Mouse (Mus musculus) hindbrain, embryonic 10.5 days (tissue): ENCODE measurements around the gene Pdia3. TPM values are rescaled to one million over a fixed set of nuclear protein-coding genes. Genes with fewer than 3 reads are reported as not detected.
"Not testable (repeated sequence)": the region's sequence is repeated elsewhere in the genome, so short reads cannot be mapped to it uniquely, and the experiment has no call there.

Experiments used
- DNase-seq: peaks from one replicate; pipeline ENCODE4 v3.0.0-alpha.2; 2017; ENCODE audit warnings: low spot score
- H3K27ac ChIP-seq: fragments of 300-500 bp; sonication (generic); 2 replicates; pipeline ENCODE4 v1.5.1; 2016; ENCODE audit warnings: mild to moderate bottlenecking, moderate library complexity
- H3K27me3 ChIP-seq: fragments of 300-500 bp; sonication (generic); 2 replicates; pipeline ENCODE4 v1.6.1; 2016; ENCODE audit warnings: mild to moderate bottlenecking; ENCODE audit not compliant: poor library complexity, insufficient read depth, severe bottlenecking
- H3K36me3 ChIP-seq: fragments of 300-500 bp; sonication (generic); 2 replicates; pipeline ENCODE4 v1.6.1; 2016; ENCODE audit warnings: mild to moderate bottlenecking, moderate library complexity
- H3K4me1 ChIP-seq: fragments of 300-500 bp; sonication (generic); replicated peaks from 2 replicates; pipeline ENCODE4 v1.6.1; 2016; ENCODE audit warnings: mild to moderate bottlenecking
- H3K4me3 ChIP-seq: fragments of 300-500 bp; sonication (generic); 2 replicates; pipeline ENCODE4 v1.5.1; 2016; ENCODE audit warnings: mild to moderate bottlenecking, moderate library complexity
- H3K9me3 ChIP-seq: fragments of 300-500 bp; sonication (generic); 2 replicates; pipeline ENCODE4 v1.6.1; 2016; ENCODE audit warnings: mild to moderate bottlenecking, moderate library complexity
- WGBS: fragments of 180-500 bp; shearing (Covaris S2); methylation state at CpG from one replicate; pipeline ENCODE4 v1.1.7; 2016; 5-methylcytosine and 5-hydroxymethylcytosine counted together
- polyA plus RNA-seq: library from polyadenylated mRNA; unstranded; fragments of >200 nt; fragmentation: Nextera tagmentation; extraction: Ambion mirVana; gene quantifications from 2 replicates; pipeline ENCODE4 v1.2.1, GENCODE M21; 2016

The Pdia3 gene
- polyA plus RNA-seq, 1 experiment from 2014 or later = 498 TPM

DNA sequence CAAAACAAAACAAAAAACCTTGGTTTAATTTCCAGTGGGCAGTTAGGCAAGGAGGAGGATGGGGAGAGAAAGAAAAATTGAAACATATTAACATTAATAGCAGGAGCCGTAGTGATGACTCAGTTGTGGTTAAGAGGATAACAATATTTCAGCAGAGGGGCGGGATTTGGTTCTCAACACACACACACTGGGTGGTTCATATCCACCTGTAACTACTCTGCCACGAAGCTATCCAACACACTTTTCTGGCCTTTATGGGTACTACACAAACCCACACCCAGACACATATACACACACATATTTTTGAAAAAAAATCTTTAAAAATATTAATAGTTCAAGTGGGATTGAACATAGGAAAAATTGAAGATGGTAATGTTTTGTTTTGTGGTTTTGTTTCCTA lies 33.4 kb downstream of the Pdia3 start:
- WGBS = 86% methylated on average over 3 of the region's 3 CpGs

DNA sequence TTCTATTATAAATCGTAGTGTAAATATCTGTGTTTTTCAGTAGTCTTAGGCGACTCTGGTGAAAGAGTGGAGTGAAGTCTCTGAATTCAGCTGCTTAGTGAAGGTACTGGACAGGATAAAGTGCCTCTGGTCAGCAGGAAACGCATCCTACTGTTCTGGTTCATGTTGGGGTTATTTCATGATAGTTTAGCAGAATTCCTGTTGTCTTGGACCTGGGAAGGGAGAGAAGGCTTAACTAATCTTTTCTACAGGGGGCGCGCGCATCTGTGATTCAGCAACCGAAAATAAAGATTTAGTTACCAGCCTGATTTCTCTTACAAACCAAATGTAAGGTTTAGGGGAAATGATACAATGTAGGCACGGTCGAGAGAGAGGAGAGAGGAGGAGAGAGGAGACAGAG lies 34.6 kb downstream of the Pdia3 start:
- DNase-seq = no peak
- H3K27ac ChIP-seq = peak overlapping the region; percentile 97
- WGBS = 15% methylated on average over 9 of the region's 9 CpGs

More for the DNA sequence above, 33.4 kb downstream of the Pdia3 start:
- H3K4me3 ChIP-seq = no peak overlapping the region
- DNase-seq = no peak
- peaks cover 15% of the 10 kb centered on the region for H3K27me3 ChIP-seq
- no peak overlapping the region for H3K27ac ChIP-seq
- peaks cover 42% of the 10 kb centered on the region for H3K4me1 ChIP-seq
- no peaks in the 10 kb centered on the region for H3K9me3 ChIP-seq
- peaks cover 10% of the 10 kb centered on the region for H3K36me3 ChIP-seq

DNA sequence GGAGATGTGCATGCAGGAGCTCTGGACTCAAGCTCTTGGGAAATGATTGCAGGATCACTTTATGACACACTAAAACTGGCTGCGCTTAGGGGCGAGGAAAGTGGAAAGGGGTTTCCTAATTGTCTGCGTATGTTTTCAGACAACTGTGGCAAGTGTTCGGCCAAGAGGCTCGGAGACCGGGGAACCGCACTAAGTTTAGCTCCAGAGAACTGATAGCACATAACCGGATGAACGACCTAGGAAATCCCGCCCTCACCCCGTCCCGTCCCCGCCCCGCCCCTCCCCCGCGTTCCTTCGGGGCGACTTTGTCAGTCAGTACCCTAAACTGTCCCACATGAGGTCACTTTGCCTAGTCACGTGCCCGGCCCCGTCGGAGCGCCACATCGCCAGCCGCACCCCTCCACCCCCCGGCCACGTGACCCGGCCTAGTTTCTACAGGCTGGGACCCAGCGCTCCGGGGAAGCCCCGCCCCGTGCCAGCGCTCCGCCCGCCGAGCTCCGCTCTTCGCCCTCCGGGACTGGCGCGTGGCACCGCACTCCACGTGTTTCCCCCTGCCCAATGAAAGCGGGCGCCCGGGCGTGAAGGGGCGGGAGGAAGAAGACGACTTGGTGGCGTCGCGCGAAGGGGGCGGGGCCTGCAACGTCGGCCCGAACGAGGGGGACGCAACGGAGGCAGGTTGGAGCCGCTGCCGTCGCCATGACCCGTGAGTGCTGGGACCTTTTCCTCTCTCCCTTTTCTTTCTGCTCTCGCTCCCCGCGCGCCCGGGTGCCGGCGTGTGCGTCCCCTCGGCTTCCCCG lies 35.4 kb downstream of the Pdia3 start, which contains the start of gene Serf2:
Gene Serf2, plus strand, starts transcription at position 457 of the 797 bp plus-strand sequence.
- Histone ChIP-seq H3K27me3 (no peaks in the 10 kb centered on the region), H3K4me3 (peak within 1 kb of the TSS; percentile 99), H3K36me3 (peaks cover 29% of the 10 kb centered on the region), H3K27ac (peak within 1 kb of the TSS; percentile 97), H3K4me1 (peaks cover 35% of the 10 kb centered on the region), H3K9me3 (no peaks in the 10 kb centered on the region)
- DNase-seq = peak; percentile 100
- WGBS = under 1% methylated on average over 74 of the region's 74 CpGs

More for the DNA sequence above, 34.6 kb downstream of the Pdia3 start:
- Histone ChIP-seq H3K4me1 (peaks cover 38% of the 10 kb centered on the region), H3K9me3 (no peaks in the 10 kb centered on the region), H3K36me3 (peaks cover 21% of the 10 kb centered on the region), H3K4me3 (peak overlapping the region; percentile 99), H3K27me3 (peaks cover 3% of the 10 kb centered on the region)

DNA sequence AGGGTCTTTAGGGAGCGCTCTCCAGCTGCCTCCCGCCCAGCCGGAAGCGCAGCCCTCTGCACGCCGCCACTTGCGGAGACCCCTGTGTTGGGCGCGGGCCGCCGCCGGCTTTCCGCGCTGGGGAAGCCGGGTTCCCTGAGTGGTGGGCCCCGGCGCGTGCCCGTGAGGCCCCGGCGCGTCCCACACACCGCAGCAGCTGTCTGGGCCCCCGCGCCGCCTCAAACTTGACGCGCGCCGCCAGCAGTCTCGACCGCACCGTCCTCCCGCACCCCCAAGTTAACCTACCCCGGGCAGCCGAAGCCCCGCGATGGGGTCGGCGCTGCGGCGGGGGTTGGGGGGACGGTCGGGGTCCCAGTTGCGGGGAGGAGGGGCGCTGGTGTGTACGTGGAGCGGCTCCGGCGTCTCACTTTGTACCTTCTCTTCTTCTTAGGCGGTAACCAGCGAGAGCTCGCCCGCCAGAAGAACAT lies 36.0 kb downstream of the Pdia3 start:
- Histone ChIP-seq H3K4me3 (peak overlapping the region; percentile 99), H3K36me3 (peaks cover 36% of the 10 kb centered on the region), H3K4me1 (peaks cover 35% of the 10 kb centered on the region), H3K9me3 (no peaks in the 10 kb centered on the region), H3K27ac (peak overlapping the region; percentile 97), H3K27me3 (no peaks in the 10 kb centered on the region)
- WGBS = under 1% methylated on average over 54 of the region's 54 CpGs
- DNase-seq = peak; percentile 50

- Histone ChIP-seq H3K9me3 (no peaks in the 10 kb centered on the region), H3K27me3 (no peaks in the 10 kb centered on the region), H3K36me3 (peaks cover 40% of the 10 kb centered on the region), H3K4me3 (peak overlapping the region; percentile 99), H3K4me1 (peaks cover 35% of the 10 kb centered on the region), H3K27ac (peak overlapping the region; percentile 97)
- 4% methylated on average over 7 of the region's 7 CpGs for WGBS
- DNase-seq = peak; percentile 20
Measured at GRCm38 (mm10) chr2:121450093-121450492, 36.5 kb downstream of the Pdia3 start.

GRCm38 (mm10) chr2:121452361-121452760 lies 38.8 kb downstream of the Pdia3 start:
- 85% methylated on average over 4 of the region's 4 CpGs for WGBS
- no peak for DNase-seq
- Histone ChIP-seq H3K36me3 (peaks cover 40% of the 10 kb centered on the region), H3K9me3 (no peaks in the 10 kb centered on the region), H3K4me1 (peaks cover 43% of the 10 kb centered on the region), H3K27me3 (no peaks in the 10 kb centered on the region), H3K27ac (no peak overlapping the region), H3K4me3 (peak overlapping the region; percentile 11; the same call in 1 of the 2 replicates)

DNA sequence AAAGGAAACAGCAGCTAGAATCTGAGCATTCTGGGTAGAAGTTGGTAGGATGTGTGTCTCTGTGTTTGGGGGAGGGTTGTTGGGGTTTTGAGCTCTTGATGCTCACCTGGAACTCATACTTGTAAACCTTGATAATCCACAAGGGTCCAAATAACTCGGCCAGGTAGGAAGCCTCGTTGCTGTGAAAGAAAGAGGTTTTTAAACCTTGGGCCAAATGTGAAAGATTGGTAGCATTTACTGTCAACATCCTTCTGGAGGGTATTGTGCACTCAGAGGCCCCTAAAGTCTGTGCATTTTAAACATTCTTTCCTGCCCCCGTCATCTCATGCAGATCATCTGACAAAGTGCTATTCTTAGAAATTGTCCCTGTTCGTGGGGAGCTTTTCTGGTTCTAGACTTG lies 39.4 kb downstream of the Pdia3 start, which contains the start of gene Hypk:
Gene Hypk, plus strand, starts transcription at position 301 of the 400 bp plus-strand sequence.
- H3K9me3 ChIP-seq = no peaks in the 10 kb centered on the region
- H3K4me3 ChIP-seq = peak within 1 kb of the TSS; percentile 11; the same call in 1 of the 2 replicates
- no peak for DNase-seq
- H3K27me3 ChIP-seq = no peaks in the 10 kb centered on the region
- H3K27ac ChIP-seq = no peak within 1 kb of the TSS
- 87% methylated on average over 4 of the region's 4 CpGs for WGBS
- H3K4me1 ChIP-seq = peaks cover 47% of the 10 kb centered on the region
- H3K36me3 ChIP-seq = peaks cover 41% of the 10 kb centered on the region

GRCm38 (mm10) chr2:121453917-121454316 lies 40.3 kb downstream of the Pdia3 start:
- Histone ChIP-seq H3K36me3 (peaks cover 50% of the 10 kb centered on the region), H3K4me1 (peaks cover 42% of the 10 kb centered on the region), H3K27me3 (no peaks in the 10 kb centered on the region), H3K9me3 (no peaks in the 10 kb centered on the region), H3K27ac (no peak overlapping the region), H3K4me3 (0 out of 2 replicates have a peak overlapping the region, but pooled peaks have one; percentile 2)
- 86% methylated on average over 6 of the region's 6 CpGs for WGBS
- DNase-seq = no peak

- Histone ChIP-seq H3K27ac (no peak overlapping the region), H3K36me3 (peaks cover 66% of the 10 kb centered on the region), H3K4me3 (no peak overlapping the region), H3K27me3 (no peaks in the 10 kb centered on the region), H3K9me3 (no peaks in the 10 kb centered on the region), H3K4me1 (peaks cover 32% of the 10 kb centered on the region)
- DNase-seq = no peak
- WGBS = 81% methylated on average over 5 of the region's 5 CpGs
Measured at GRCm38 (mm10) chr2:121455534-121455933, 42.0 kb downstream of the Pdia3 start.

DNA sequence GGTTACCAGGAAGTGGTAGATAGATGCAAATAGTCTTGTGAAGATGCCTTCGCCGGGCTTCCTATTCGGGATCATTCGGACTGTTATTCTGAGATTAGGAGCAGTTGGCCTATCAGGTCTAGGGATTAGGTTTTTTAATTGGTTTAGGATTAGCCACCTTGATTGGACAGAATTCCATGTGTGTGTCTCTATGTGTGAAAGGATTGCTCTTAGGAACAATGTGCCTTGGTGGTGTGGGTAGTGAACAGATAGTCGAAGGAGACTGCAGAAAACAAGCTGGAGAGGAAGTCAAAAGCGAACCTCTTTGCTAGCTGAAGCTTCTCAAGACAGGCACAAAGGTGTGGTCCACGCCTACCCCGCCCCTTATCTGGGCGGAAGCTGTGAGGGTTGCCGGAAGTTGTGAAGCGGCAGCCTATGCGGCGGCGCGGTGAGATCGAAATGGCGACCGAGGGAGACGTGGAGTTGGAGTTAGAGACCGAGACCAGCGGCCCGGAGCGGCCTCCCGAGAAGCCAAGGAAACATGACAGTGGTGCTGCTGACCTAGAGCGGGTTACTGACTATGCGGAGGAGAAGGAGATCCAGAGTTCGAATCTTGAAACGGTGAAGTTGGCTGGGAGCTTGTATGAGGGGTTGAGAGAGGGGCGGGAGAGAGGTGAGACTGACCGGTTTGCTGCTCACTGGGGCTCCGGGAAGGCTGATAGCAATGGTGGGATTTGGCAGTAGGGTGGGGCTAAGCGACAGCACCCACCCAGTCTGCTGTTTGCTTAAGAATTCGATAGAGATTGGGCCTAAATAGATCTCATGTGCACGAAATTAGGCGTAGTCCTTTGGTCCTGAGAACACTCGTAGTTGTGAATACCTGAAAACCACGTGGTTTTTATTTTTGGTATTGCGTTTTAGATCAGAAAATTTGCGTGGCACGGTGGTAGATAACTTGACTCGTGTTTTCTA lies 43.4 kb downstream of the Pdia3 start, which contains the start of gene Serinc4:
Gene Serinc4, minus strand, starts transcription at position 90 of the 951 bp plus-strand sequence.
- Histone ChIP-seq H3K9me3 (no peaks in the 10 kb centered on the region), H3K36me3 (peaks cover 64% of the 10 kb centered on the region), H3K4me1 (peaks cover 22% of the 10 kb centered on the region), H3K4me3 (peak within 1 kb of the TSS; percentile 63), H3K27me3 (no peaks in the 10 kb centered on the region), H3K27ac (peak within 1 kb of the TSS; percentile 81)
- peak; percentile 87 for DNase-seq
- 4% methylated on average over 41 of the region's 41 CpGs for WGBS

DNA sequence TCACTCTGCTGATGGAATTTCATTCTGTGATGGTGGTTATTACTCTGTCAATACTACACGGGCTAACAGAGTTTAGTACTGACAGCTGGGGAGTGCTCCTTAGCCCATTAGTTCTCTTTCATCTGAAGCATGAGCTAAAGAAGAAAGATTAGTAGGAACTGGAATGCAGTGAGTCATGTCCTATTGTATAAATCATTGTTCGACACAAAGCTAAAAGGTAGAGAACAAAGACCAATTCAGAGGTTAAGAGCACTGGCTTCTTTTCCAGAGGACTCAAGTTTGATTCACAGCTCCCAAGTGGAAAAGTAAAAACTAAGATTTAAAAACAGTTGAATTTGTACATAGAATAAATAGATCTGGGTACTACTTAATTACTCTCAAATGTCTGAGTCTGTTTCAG lies 46.5 kb downstream of the Pdia3 start:
- no peaks in the 10 kb centered on the region for H3K9me3 ChIP-seq
- 82% methylated on average over 2 of the region's 2 CpGs for WGBS
- peaks cover 34% of the 10 kb centered on the region for H3K36me3 ChIP-seq
- H3K4me1 ChIP-seq = peaks cover 15% of the 10 kb centered on the region
- DNase-seq = no peak
- H3K4me3 ChIP-seq = no peak overlapping the region
- H3K27ac ChIP-seq = no peak overlapping the region
- no peaks in the 10 kb centered on the region for H3K27me3 ChIP-seq

DNA sequence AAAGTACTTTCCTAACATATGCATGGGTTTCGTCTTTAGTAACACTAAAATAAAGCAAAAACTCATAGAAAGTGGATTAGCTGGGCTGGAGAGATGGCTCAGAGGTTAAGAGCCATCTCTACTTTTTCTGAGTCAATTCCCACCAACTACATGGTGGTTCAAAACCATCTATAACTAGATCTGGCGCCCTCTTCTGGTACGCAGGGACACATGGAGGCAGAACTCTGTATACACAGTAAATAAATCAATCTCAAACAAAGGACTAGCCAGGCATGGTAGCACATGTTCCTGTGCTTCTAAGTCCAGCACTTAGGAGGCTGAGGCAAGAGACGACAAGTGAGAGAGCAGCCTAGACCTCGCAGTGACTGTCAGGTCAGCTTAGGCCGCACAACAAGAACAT lies 55.4 kb downstream of the Pdia3 start:
- not testable (repeated sequence) for H3K9me3 ChIP-seq, H3K27ac ChIP-seq, H3K4me1 ChIP-seq, H3K27me3 ChIP-seq, H3K4me3 ChIP-seq, DNase-seq
- peaks cover 16% of the 10 kb centered on the region for H3K36me3 ChIP-seq
- 63% methylated on average over 4 of the region's 6 CpGs for WGBS
